Mouse (Mus musculus) CH12.LX (cell line): ENCODE measurements around the gene Terb1. TPM values are rescaled to one million over a fixed set of nuclear protein-coding genes. Genes with fewer than 3 reads are reported as not detected.

ENCODE experiments used
- DNase-seq: peaks from one replicate; pipeline ENCODE4 v3.0.0-alpha.2; 2013; ENCODE audit errors: extremely low read depth
- H3K27ac ChIP-seq: 2 replicates; pipeline ENCODE4 v1.5.1; 2012; ENCODE audit warnings: low read depth, mild to moderate bottlenecking, control low read depth, moderate library complexity; ENCODE audit not compliant: insufficient read depth
- H3K27me3 ChIP-seq: replicated peaks from 2 replicates; pipeline ENCODE3; 2012; ENCODE audit warnings: inconsistent platforms
- H3K36me3 ChIP-seq, 2 experiments: replicated peaks in 1 of 2; 2 replicates each; pipeline versions ENCODE3 to v1.6.1; 2012; ENCODE audit warnings: inconsistent platforms in 1 of 2, low read length in 1 of 2, mild to moderate bottlenecking in 1 of 2, mixed read lengths in 1 of 2, moderate library complexity in 1 of 2; ENCODE audit not compliant: control insufficient read depth in 1 of 2, insufficient read depth in 1 of 2
- H3K4me1 ChIP-seq, 2 experiments: 2 replicates each; pipeline ENCODE4 v1.6.1; 2012; ENCODE audit warnings: inconsistent platforms in 1 of 2, moderate library complexity in 1 of 2; ENCODE audit not compliant: insufficient read depth in 2 of 2, control insufficient read depth in 1 of 2
- H3K4me2 ChIP-seq: 2 replicates; pipeline ENCODE4 v1.6.1; 2012; ENCODE audit warnings: low read depth, mild to moderate bottlenecking, control low read depth; ENCODE audit not compliant: poor library complexity, insufficient read depth, severe bottlenecking
- H3K4me3 ChIP-seq, 3 experiments: fragments of 150-350 bp in 1 of 3; sonication (generic) in 1 of 3; replicated peaks in 1 of 3; 2 replicates each; pipeline versions ENCODE3 to v1.5.1; 2011 to 2012; ENCODE audit warnings: low read depth in 2 of 3, low read length in 2 of 3, mild to moderate bottlenecking in 2 of 3, moderate library complexity in 2 of 3, control low read depth in 1 of 3, improper control_type of control experiment in 1 of 3, inconsistent platforms in 1 of 3, mixed read lengths in 1 of 3; ENCODE audit not compliant: poor library complexity in 1 of 3
- H3K79me2 ChIP-seq: replicated peaks from 2 replicates; pipeline ENCODE4 v1.6.1; 2012; ENCODE audit warnings: mild to moderate bottlenecking, moderate library complexity; ENCODE audit not compliant: control insufficient read depth, poor library complexity, insufficient read depth, severe bottlenecking; ENCODE audit errors: extremely low read depth
- H3K9ac ChIP-seq: 2 replicates; pipeline ENCODE4 v1.6.1; 2012; ENCODE audit warnings: low read depth, mild to moderate bottlenecking, control low read depth, moderate library complexity; ENCODE audit not compliant: insufficient read depth
- H3K9me3 ChIP-seq: replicated peaks from 2 replicates; pipeline ENCODE3; 2012; ENCODE audit warnings: low read length, inconsistent platforms, mixed read lengths
- CHD1 ChIP-seq: IDR thresholded peaks from 2 replicates; pipeline ENCODE4 v1.6.1; 2012; ENCODE audit warnings: low read depth, low read length, improper control_type of control experiment, inconsistent platforms
- CHD2 ChIP-seq: IDR thresholded peaks from 2 replicates; pipeline ENCODE4 v1.6.1; 2011; ENCODE audit warnings: low read length, improper control_type of control experiment
- E2F4 ChIP-seq: IDR thresholded peaks from 2 replicates; pipeline ENCODE4 v1.6.1; 2011; ENCODE audit warnings: low read depth, low read length, improper control_type of control experiment; ENCODE audit not compliant: insufficient replicate concordance
- ELF1 ChIP-seq: IDR thresholded peaks from 2 replicates; pipeline ENCODE4 v1.6.1; 2014; ENCODE audit warnings: low read depth, mild to moderate bottlenecking, inconsistent platforms, low read length, improper control_type of control experiment
- EP300 ChIP-seq: IDR thresholded peaks from 2 replicates; pipeline ENCODE4 v1.6.1; 2011; ENCODE audit warnings: low read length, improper control_type of control experiment
- HCFC1 ChIP-seq: IDR thresholded peaks from 2 replicates; pipeline ENCODE4 v1.6.1; 2012; ENCODE audit warnings: low read depth, mild to moderate bottlenecking, inconsistent platforms, low read length, improper control_type of control experiment
- JUN ChIP-seq: IDR thresholded peaks from 2 replicates; pipeline ENCODE4 v1.6.1; 2011; ENCODE audit warnings: low read depth, mild to moderate bottlenecking, low read length, improper control_type of control experiment, moderate library complexity; ENCODE audit not compliant: insufficient read depth
- MAFK ChIP-seq: IDR thresholded peaks from 2 replicates; pipeline ENCODE4 v1.6.1; 2011; ENCODE audit warnings: low read length, improper control_type of control experiment; ENCODE audit not compliant: insufficient replicate concordance
- MAX ChIP-seq: IDR thresholded peaks from 2 replicates; pipeline ENCODE4 v1.6.1; 2011; ENCODE audit warnings: low read length, improper control_type of control experiment
- MAZ ChIP-seq: IDR thresholded peaks from 2 replicates; pipeline ENCODE4 v1.6.1; 2012; ENCODE audit warnings: low read depth, mild to moderate bottlenecking, inconsistent platforms, low read length, improper control_type of control experiment, moderate library complexity
- MXI1 ChIP-seq: IDR thresholded peaks from 2 replicates; pipeline ENCODE4 v1.6.1; 2011; ENCODE audit warnings: mild to moderate bottlenecking, low read depth, low read length, improper control_type of control experiment
- NELFE ChIP-seq: IDR thresholded peaks from 2 replicates; pipeline ENCODE4 v1.6.1; 2011; ENCODE audit warnings: low read depth, low read length, improper control_type of control experiment
- NRF1 ChIP-seq: IDR thresholded peaks from 2 replicates; pipeline ENCODE4 v1.6.1; 2014; ENCODE audit warnings: low read depth, mild to moderate bottlenecking, inconsistent platforms, low read length, improper control_type of control experiment, moderate library complexity
- POLR2A ChIP-seq: IDR thresholded peaks from 2 replicates; pipeline ENCODE4 v1.6.1; 2011; ENCODE audit warnings: low read depth, mild to moderate bottlenecking, improper control_type of control experiment, low read length
- POLR2AphosphoS2 ChIP-seq: IDR thresholded peaks from 2 replicates; pipeline ENCODE4 v1.6.1; 2011; ENCODE audit warnings: low read depth, low read length, improper control_type of control experiment
- RAD21 ChIP-seq: IDR thresholded peaks from 2 replicates; pipeline ENCODE4 v1.6.1; 2011; ENCODE audit warnings: low read depth, mild to moderate bottlenecking, low read length, improper control_type of control experiment, moderate library complexity
- RCOR1 ChIP-seq: conservative IDR thresholded peaks from 2 replicates; pipeline ENCODE4 v1.6.1; 2012; ENCODE audit warnings: low read depth, mild to moderate bottlenecking, inconsistent platforms, low read length, improper control_type of control experiment
- SMC3 ChIP-seq: IDR thresholded peaks from 2 replicates; pipeline ENCODE4 v1.6.1; 2011; ENCODE audit warnings: low read depth, low read length, improper control_type of control experiment
- USF2 ChIP-seq: conservative IDR thresholded peaks from 2 replicates; pipeline ENCODE4 v1.6.1; 2011; ENCODE audit warnings: low read depth, low read length, improper control_type of control experiment
- ZNF384 ChIP-seq: IDR thresholded peaks from 2 replicates; pipeline ENCODE4 v1.6.1; 2012; ENCODE audit warnings: low read depth, low read length, improper control_type of control experiment, inconsistent platforms
- dilution Hi-C: fragments of 300-500 bp; cut with MboI; formaldehyde crosslinking; loops from 2 replicates; pipeline ENCODE4 v1.14.3; 2020; ENCODE audit warnings: low sequenced_read_pairs; ENCODE audit not compliant: extremely low pct_unique_long_range_greater_than_20kb, extremely low pct_ligation_motif_present
- in situ Hi-C: fragments of 300-500 bp; cut with MboI; formaldehyde crosslinking; loops from 3 replicates; pipeline ENCODE4 v1.14.3; 2019; ENCODE audit warnings: low sequenced_read_pairs, low pct_ligation_motif_present, low pct_unique_long_range_greater_than_20kb, mixed read lengths
- polyA plus RNA-seq: library from polyadenylated mRNA; unstranded; fragments of >175 nt; gene quantifications from 2 replicates; pipeline ENCODE4 v1.2.1, GENCODE M21; 2012; ENCODE audit warnings: low read depth; ENCODE audit not compliant: insufficient read length
- total RNA-seq, 2 experiments: library from RNA; depleted of rRNA; stranded (reverse); fragments of 300-350 nt in 1 of 2; fragments of >200 nt in 1 of 2; gene quantifications; 2 replicates each; pipeline ENCODE4 v1.2.3; 2012 to 2014

Gene Terb1
- total and polyA plus RNA-seq, 3 experiments = not detected

- no peak for DNase-seq
- Histone ChIP-seq H3K4me2 (no peak overlapping the region), H3K4me1 (peaks cover 18 to 43% of the 10 kb centered on the region in 2 experiments), H3K27ac (no peak overlapping the region), H3K9me3 (peaks cover 4% of the 10 kb centered on the region), H3K27me3 (peaks cover 5% of the 10 kb centered on the region), H3K4me3 (no peak overlapping the region), H3K36me3 (peaks cover 11 to 20% of the 10 kb centered on the region in 2 experiments), H3K79me2 (no peaks in the 10 kb centered on the region), H3K9ac (no peak overlapping the region)
- dilution Hi-C loops = no loop called here
- in situ Hi-C loops = no loop called here
- no peak for TF ChIP-seq CHD2
- no peak for TF ChIP-seq RAD21
- no peak for TF ChIP-seq MAZ
- TF ChIP-seq POLR2A = no peak
- no peak for TF ChIP-seq NRF1
- TF ChIP-seq JUN = no peak
- no peak for TF ChIP-seq SMC3
- no peak for TF ChIP-seq ELF1
- TF ChIP-seq E2F4 = no peak
- no peak for TF ChIP-seq ZNF384
- no peak for TF ChIP-seq RCOR1
- no peak for TF ChIP-seq USF2
- no peak for TF ChIP-seq CHD1
- TF ChIP-seq MXI1 = no peak
- no peak for TF ChIP-seq POLR2AphosphoS2
- no peak for TF ChIP-seq MAX
- no peak for TF ChIP-seq NELFE
Measured at GRCm38 (mm10) chr8:104414204-104414603, 95.5 kb downstream of the Terb1 start.

- Histone ChIP-seq H3K4me3 (no peak overlapping the region), H3K79me2 (no peaks in the 10 kb centered on the region), H3K4me2 (no peak overlapping the region), H3K27ac (no peak overlapping the region), H3K27me3 (peaks cover 8% of the 10 kb centered on the region), H3K9me3 (peaks cover 4% of the 10 kb centered on the region), H3K4me1 (peaks cover 18 to 43% of the 10 kb centered on the region in 2 experiments), H3K36me3 (peaks cover 7 to 16% of the 10 kb centered on the region in 2 experiments), H3K9ac (no peak overlapping the region)
- in situ Hi-C loops (no loop called here), dilution Hi-C loops (no loop called here)
- DNase-seq = no peak
- no peak for TF ChIP-seq EP300
- TF ChIP-seq MAFK = no peak
- TF ChIP-seq HCFC1 = no peak
Measured at GRCm38 (mm10) chr8:104413770-104414169, 95.9 kb downstream of the Terb1 start.
